Mouse (Mus musculus) embryonic facial prominence, embryonic 10.5 days (tissue): Measurements from ENCODE around the gene Sema5b. TPM values are rescaled to one million over a fixed set of nuclear protein-coding genes. Genes with fewer than 3 reads are reported as not detected.
A peak's percentile ranks its signal among the peaks of the same experiment; 100 is the strongest.

ENCODE experiments used
- DNase-seq: peaks from one replicate; pipeline ENCODE4 v3.0.0-alpha.2; 2017; ENCODE audit warnings: low spot score
- H3K27ac ChIP-seq: fragments of 300-500 bp; sonication (generic); replicated peaks from 2 replicates; pipeline ENCODE4 v1.5.1; 2016; ENCODE audit warnings: mild to moderate bottlenecking
- H3K27me3 ChIP-seq: fragments of 300-500 bp; sonication (generic); replicated peaks from 2 replicates; pipeline ENCODE4 v1.6.1; 2016; ENCODE audit warnings: low read depth, mild to moderate bottlenecking; ENCODE audit not compliant: poor library complexity, severe bottlenecking
- H3K36me3 ChIP-seq: fragments of 300-500 bp; sonication (generic); replicated peaks from 2 replicates; pipeline ENCODE4 v1.6.1; 2016; ENCODE audit warnings: mild to moderate bottlenecking, moderate library complexity
- H3K4me1 ChIP-seq: fragments of 300-500 bp; sonication (generic); 2 replicates; pipeline ENCODE4 v1.6.1; 2016
- H3K4me3 ChIP-seq: fragments of 300-500 bp; sonication (generic); 2 replicates; pipeline ENCODE4 v1.5.1; 2016; ENCODE audit warnings: mild to moderate bottlenecking, moderate library complexity
- H3K9me3 ChIP-seq: fragments of 300-500 bp; sonication (generic); 2 replicates; pipeline ENCODE4 v1.6.1; 2016; ENCODE audit warnings: mild to moderate bottlenecking
- WGBS: fragments of 180-500 bp; shearing (Covaris S2); methylation state at CpG from one replicate; pipeline ENCODE4 v1.1.7; 2016; 5-methylcytosine and 5-hydroxymethylcytosine counted together
- polyA plus RNA-seq: library from polyadenylated mRNA; unstranded; fragments of >200 nt; fragmentation: Nextera tagmentation; extraction: Ambion mirVana; gene quantifications from 2 replicates; pipeline ENCODE4 v1.2.1, GENCODE M21; 2016

Gene Sema5b
- 9.5 and 16.5 TPM in 2 replicates for polyA plus RNA-seq

DNA sequence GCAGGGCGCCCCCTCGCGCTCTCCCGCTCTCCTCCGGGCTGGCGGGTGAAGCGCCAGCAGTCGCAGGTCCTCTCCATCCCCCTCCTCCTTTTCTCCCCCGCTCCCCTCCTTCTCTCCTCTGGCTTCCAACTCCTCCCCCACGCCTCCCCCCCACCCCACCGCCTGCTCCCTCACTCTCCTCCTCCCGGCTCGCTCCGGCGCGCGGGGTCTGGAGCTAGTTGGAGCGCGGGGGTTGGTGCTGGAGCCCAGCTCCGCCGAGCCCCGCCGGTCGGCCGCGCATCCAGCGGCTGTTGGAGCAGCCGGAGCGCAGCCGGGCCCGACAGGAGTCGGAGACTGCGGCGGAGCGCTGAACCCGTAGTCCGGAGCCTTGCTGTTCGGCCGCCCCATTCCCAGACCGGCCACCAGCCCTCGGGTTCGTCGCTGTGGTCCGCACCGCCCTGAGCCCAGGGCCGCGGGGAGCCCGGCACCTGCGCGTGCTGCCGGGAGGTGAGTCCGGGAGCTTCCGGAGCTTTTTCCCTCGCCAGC lies at the start of gene Sema5b:
TSS of gene Sema5b (plus strand) at position 29 of the 525 bp plus-strand sequence.
- Histone ChIP-seq H3K4me3 (peak within 1 kb of the TSS; percentile 74), H3K4me1 (peaks cover 39% of the 10 kb centered on the region), H3K27me3 (peaks cover 81% of the 10 kb centered on the region), H3K9me3 (no peaks in the 10 kb centered on the region), H3K36me3 (no peaks in the 10 kb centered on the region), H3K27ac (peak within 1 kb of the TSS; percentile 87)
- WGBS, result under 1% methylated on average over 54 of the region's 54 CpGs
- DNase-seq, result peak; percentile 89

DNA sequence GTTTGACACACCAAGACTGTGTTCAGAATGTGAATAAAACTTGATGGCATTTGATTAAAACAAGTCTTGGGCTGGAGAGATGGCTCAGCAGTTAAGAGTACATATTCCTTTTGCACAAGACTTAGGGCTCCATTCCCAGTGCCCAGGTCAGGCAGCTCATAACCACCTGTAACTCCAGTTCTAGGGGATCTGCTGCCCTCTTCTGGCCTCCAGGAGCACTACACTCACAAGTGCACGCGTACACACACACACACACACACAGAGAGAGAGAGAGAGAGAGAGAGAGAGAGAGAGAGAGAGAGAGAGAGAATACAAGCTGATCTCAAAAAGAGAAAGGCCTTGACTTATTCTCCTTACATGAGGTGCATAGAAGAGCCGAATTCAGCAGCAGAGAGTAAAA lies 40.6 kb upstream of the Sema5b start:
- H3K4me1 ChIP-seq, result no peaks in the 10 kb centered on the region
- no peak overlapping the region for H3K27ac ChIP-seq
- H3K9me3 ChIP-seq, result peaks cover 5% of the 10 kb centered on the region; the same call in 1 of the 2 replicates
- WGBS, result 88% methylated on average over 3 of the region's 3 CpGs
- H3K4me3 ChIP-seq, result no peak overlapping the region
- no peaks in the 10 kb centered on the region for H3K36me3 ChIP-seq
- no peaks in the 10 kb centered on the region for H3K27me3 ChIP-seq
- DNase-seq, result no peak

DNA sequence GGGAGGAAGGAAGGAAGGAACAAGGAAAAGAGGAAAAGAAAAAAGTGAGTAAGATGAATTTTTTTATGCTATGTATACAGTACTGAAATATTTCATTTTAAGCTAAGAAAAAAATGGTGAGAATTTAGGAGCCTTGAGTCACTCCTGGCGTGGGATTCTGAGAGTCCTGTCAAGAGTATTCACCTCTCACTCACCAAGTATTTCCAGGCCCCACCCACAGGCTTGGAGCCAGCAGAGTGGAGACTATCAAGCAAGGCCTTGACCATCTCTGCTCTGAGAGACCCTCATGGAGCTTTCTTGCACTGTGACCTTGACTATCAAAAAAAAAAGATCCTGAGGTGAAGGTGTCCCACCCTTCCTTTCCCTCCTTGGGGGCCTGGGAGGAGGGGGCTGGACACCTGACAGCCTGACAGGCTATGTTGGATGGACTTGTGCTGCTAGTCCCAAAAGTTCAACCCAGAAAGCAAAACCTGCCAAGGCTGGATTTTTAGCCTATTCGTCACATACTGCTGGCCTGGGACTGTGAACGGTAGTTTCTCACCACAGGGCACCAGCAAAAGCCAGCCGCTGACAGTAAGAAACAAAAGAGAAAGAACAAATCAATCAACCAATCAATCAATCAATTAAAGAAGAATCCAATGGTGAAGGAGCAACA lies 39.7 kb upstream of the Sema5b start:
- peaks cover 5% of the 10 kb centered on the region; the same call in 1 of the 2 replicates for H3K9me3 ChIP-seq
- 78% methylated on average over 4 of the region's 4 CpGs for WGBS

GRCm38 (mm10) chr16:35502456-35502855 lies 38.5 kb upstream of the Sema5b start:
- DNase-seq, result no peak
- Histone ChIP-seq H3K4me1 (no peaks in the 10 kb centered on the region), H3K27me3 (no peaks in the 10 kb centered on the region), H3K27ac (no peak overlapping the region), H3K36me3 (no peaks in the 10 kb centered on the region), H3K4me3 (no peak overlapping the region), H3K9me3 (peaks cover 5% of the 10 kb centered on the region; the same call in 1 of the 2 replicates)
- 90% methylated on average over 11 of the region's 11 CpGs for WGBS

More for the DNA sequence above, 39.7 kb upstream of the Sema5b start:
- DNase-seq, result no peak
- Histone ChIP-seq H3K4me1 (no peaks in the 10 kb centered on the region), H3K4me3 (no peak overlapping the region), H3K36me3 (no peaks in the 10 kb centered on the region), H3K27ac (no peak overlapping the region), H3K27me3 (no peaks in the 10 kb centered on the region)

- Histone ChIP-seq H3K36me3 (no peaks in the 10 kb centered on the region), H3K9me3 (peaks cover 5% of the 10 kb centered on the region; the same call in 1 of the 2 replicates), H3K27me3 (no peaks in the 10 kb centered on the region), H3K4me1 (peaks cover 3% of the 10 kb centered on the region), H3K4me3 (no peak overlapping the region), H3K27ac (no peak overlapping the region)
- DNase-seq, result no peak
- 86% methylated on average over 8 of the region's 8 CpGs for WGBS
These were observed 36.7 kb upstream of the Sema5b start for GRCm38 (mm10) chr16:35504266-35504665.

DNA sequence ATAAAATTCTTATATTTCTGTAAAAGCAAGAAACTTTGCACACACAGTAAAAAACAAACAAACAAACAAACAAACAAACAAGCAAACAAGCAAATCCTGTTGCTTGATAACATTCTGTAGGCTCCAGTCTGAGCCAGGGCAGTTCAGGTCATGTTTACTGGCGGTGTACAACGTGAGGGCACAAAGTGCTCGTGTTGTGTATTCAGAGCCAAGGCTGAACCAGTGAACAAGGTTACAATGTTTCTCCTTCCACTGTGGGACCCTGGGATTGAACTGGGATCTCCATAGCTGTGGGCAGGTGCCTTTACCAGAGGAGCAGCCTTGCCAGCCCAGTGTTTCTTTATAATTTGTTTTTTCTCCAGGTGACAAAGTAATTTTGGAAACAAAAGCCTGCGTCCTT lies 35.2 kb upstream of the Sema5b start:
- no peak for DNase-seq
- no peaks in the 10 kb centered on the region for H3K36me3 ChIP-seq
- H3K4me3 ChIP-seq, result no peak overlapping the region
- no peaks in the 10 kb centered on the region for H3K9me3 ChIP-seq
- WGBS, result 90% methylated on average over 4 of the region's 4 CpGs
- H3K27me3 ChIP-seq, result no peaks in the 10 kb centered on the region
- peaks cover 12% of the 10 kb centered on the region for H3K4me1 ChIP-seq
- H3K27ac ChIP-seq, result no peak overlapping the region

GRCm38 (mm10) chr16:35508581-35508980 lies 32.4 kb upstream of the Sema5b start:
- WGBS, result 89% methylated on average over 6 of the region's 6 CpGs

GRCm38 (mm10) chr16:35509331-35510070 lies 31.4 kb upstream of the Sema5b start:
- H3K27me3 ChIP-seq, result no peaks in the 10 kb centered on the region
- DNase-seq, result no peak
- no peak overlapping the region for H3K4me3 ChIP-seq
- 48% methylated on average over 11 of the region's 11 CpGs for WGBS
- H3K27ac ChIP-seq, result no peak overlapping the region; the same call in 1 of the 2 replicates
- peaks cover 12% of the 10 kb centered on the region for H3K4me1 ChIP-seq
- no peaks in the 10 kb centered on the region for H3K36me3 ChIP-seq
- H3K9me3 ChIP-seq, result no peaks in the 10 kb centered on the region

More at GRCm38 (mm10) chr16:35508581-35508980, 32.4 kb upstream of the Sema5b start:
- H3K4me1 ChIP-seq, result peaks cover 12% of the 10 kb centered on the region
- no peaks in the 10 kb centered on the region for H3K36me3 ChIP-seq
- no peak overlapping the region for H3K27ac ChIP-seq
- H3K4me3 ChIP-seq, result no peak overlapping the region
- no peak for DNase-seq
- no peaks in the 10 kb centered on the region for H3K27me3 ChIP-seq
- no peaks in the 10 kb centered on the region for H3K9me3 ChIP-seq

DNA sequence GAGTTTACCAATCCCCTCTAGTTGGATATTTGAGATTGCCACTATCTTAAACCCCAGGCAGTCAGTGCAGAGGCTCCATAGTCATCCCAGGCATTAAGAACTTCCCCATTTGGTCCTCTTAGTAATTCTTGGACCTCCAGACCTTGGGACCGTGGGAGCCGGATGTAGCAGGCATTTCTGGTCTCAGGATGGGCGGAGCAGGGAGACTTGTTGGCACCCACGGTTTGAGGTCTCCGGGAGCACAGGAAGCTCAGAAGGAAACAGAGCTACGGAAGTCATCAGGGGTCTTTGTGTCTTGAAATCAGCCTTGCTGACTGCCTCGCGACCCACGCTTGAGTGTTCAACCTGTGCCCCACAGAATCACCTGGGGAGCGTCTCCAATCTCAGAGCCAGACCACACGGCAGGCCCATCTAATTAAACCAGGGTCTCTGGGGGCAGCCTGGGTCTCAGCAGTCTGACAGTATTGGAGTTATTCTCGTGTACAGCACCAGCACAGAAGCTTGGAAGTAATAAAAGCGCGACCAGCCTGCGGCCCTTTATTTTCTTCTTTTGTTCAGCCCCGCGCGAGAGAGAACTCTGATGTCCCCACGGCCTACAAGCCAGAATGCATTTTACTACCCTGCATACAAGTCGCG lies 24.9 kb upstream of the Sema5b start:
- 72% methylated on average over 21 of the region's 21 CpGs for WGBS

DNA sequence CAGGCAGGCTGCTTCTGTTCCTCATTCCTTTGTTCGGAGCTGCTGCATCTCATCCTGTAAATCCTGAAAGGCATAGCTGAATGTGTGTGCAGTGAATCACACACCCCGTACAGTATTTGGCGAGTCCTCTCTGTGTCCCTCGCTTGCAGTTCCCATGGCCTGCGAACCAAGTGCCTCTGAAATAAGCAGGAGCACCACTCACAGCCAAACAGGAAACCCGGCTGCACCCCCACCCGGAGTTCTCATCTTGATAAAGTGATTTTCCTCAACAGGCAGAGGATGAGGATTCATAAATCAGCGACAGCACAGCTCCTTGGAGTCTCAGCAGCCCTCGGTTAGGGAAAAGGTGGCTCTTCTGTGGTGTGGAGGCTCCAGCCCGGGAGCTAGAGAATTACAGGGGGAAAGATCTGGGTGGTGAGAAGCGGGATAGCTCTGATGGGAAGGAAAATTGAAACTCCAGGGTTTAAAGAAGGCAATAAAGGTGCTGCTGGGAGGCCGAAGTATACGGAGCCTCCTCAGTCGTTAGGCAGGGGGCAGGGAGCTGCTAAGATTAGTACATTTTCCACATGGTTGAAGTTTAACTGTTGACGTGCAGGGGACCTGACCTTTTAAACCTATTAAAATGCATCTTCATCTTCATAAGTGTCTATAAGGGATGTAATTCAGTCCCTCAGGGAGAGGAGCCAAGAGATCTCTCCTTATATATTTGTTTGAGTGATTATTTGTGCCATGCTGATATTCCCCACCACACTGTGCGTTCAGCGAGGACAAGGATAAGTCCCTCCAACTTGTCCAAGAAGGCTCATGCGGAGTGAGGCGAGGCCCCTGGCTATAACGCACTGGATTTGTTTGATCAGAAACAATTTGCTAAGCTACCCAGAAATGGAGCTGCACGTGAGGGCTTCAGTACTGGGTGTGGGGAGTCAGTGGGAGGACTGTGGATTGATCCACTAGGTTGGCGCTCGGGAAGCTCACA lies 22.7 kb upstream of the Sema5b start:
- peaks cover 32% of the 10 kb centered on the region for H3K4me1 ChIP-seq
- 0 out of 2 replicates have a peak overlapping the region, but pooled peaks have one; percentile 7 for H3K27ac ChIP-seq
- H3K27me3 ChIP-seq, result 0 out of 2 replicates have a peak, but pooled peaks cover 14% of the 10 kb centered on the region
- no peaks in the 10 kb centered on the region for H3K36me3 ChIP-seq
- H3K9me3 ChIP-seq, result no peaks in the 10 kb centered on the region
- no peak for DNase-seq
- 71% methylated on average over 23 of the region's 23 CpGs for WGBS
- H3K4me3 ChIP-seq, result no peak overlapping the region

More for the DNA sequence above, 24.9 kb upstream of the Sema5b start:
- DNase-seq, result no peak
- no peaks in the 10 kb centered on the region for H3K9me3 ChIP-seq
- H3K4me3 ChIP-seq, result no peak overlapping the region
- no peak overlapping the region for H3K27ac ChIP-seq
- peaks cover 32% of the 10 kb centered on the region for H3K4me1 ChIP-seq
- no peaks in the 10 kb centered on the region for H3K36me3 ChIP-seq
- 0 out of 2 replicates have a peak, but pooled peaks cover 14% of the 10 kb centered on the region for H3K27me3 ChIP-seq

- no peaks in the 10 kb centered on the region for H3K36me3 ChIP-seq
- no peak overlapping the region for H3K27ac ChIP-seq
- WGBS, result 49% methylated on average over 7 of the region's 7 CpGs
- no peak for DNase-seq
- H3K27me3 ChIP-seq, result 0 out of 2 replicates have a peak, but pooled peaks cover 14% of the 10 kb centered on the region
- H3K4me3 ChIP-seq, result no peak overlapping the region
- no peaks in the 10 kb centered on the region for H3K9me3 ChIP-seq
- peaks cover 32% of the 10 kb centered on the region for H3K4me1 ChIP-seq
These were observed 21.7 kb upstream of the Sema5b start for GRCm38 (mm10) chr16:35519245-35519644.
